Mouse (Mus musculus) inflammation-experienced regulatory T-cells (primary cell): ENCODE data around the gene Tal1. TPM values are rescaled to one million over a fixed set of nuclear protein-coding genes. Genes with fewer than 3 reads are reported as not detected.

Experiments used
- polyA plus RNA-seq, 2 experiments: library from polyadenylated mRNA; unstranded; fragments of 100-300 nt; shearing (Covaris generic); gene quantifications; one replicate each; pipeline ENCODE4 v1.2.1; 2017

Tal1 gene
- polyA plus RNA-seq, result under 1 TPM in 1 of 2 experiments, not detected in 1; 0.71 TPM

GRCm38 (mm10) chr4:115056371-115056920 is at the start of gene Tal1:
TSS of gene Tal1 (plus strand) at chr4:115056426.

GRCm38 (mm10) chr4:115088611-115089338 is 32.5 kb downstream of the Tal1 start, which contains the start of gene Pdzk1ip1:
TSS of gene Pdzk1ip1 (plus strand) at chr4:115088708.

Other genes starting within 250 kb of the Tal1 start
- gene Gm12830, start 234.7 kb upstream of the Tal1 start, polyA plus RNA-seq, result not detected
- 1 to 10 TPM; 2.2 to 4.7 TPM for gene Foxd2, start 147.6 kb upstream of the Tal1 start, polyA plus RNA-seq
- not detected for gene Foxe3, start 130.4 kb upstream of the Tal1 start, polyA plus RNA-seq
- gene Cmpk1, start 69.2 kb upstream of the Tal1 start, polyA plus RNA-seq, result 100 to 1,000 TPM in 1 of 2 experiments, 10 to 100 TPM in 1; 75.9 to 114 TPM
- gene Stil, start 56.3 kb upstream of the Tal1 start, polyA plus RNA-seq, result 1 to 10 TPM in 1 of 2 experiments, under 1 TPM in 1; 0.51 to 1.6 TPM
- 10 to 100 TPM; 14.6 to 42.7 TPM for gene Pdzk1ip1, start 32.3 kb downstream of the Tal1 start, polyA plus RNA-seq
- gene Cyp4x1, start 77.9 kb downstream of the Tal1 start, polyA plus RNA-seq, result under 1 TPM; 0.20 to 0.38 TPM
- under 1 TPM in 1 of 2 experiments, not detected in 1; 0.23 TPM for gene Cyp4a29, start 185.7 kb downstream of the Tal1 start, polyA plus RNA-seq
- under 1 TPM in 1 of 2 experiments, not detected in 1; 0.15 TPM for gene Cyp4a12a, start 242.6 kb downstream of the Tal1 start, polyA plus RNA-seq